Mouse (Mus musculus) fat pad, adult 2 months (tissue): Measurements from ENCODE around the gene Tnrc6b.
"Not testable (repeated sequence)": the region's sequence is repeated elsewhere in the genome, so short reads cannot be mapped to it uniquely, and the experiment has no call there.

Source experiments
- DNase-seq: peaks from one replicate; pipeline ENCODE4 v3.0.0-alpha.2; 2011; ENCODE audit warnings: low read depth, low spot score; ENCODE audit errors: extremely low read depth

Gene Tnrc6b

DNA sequence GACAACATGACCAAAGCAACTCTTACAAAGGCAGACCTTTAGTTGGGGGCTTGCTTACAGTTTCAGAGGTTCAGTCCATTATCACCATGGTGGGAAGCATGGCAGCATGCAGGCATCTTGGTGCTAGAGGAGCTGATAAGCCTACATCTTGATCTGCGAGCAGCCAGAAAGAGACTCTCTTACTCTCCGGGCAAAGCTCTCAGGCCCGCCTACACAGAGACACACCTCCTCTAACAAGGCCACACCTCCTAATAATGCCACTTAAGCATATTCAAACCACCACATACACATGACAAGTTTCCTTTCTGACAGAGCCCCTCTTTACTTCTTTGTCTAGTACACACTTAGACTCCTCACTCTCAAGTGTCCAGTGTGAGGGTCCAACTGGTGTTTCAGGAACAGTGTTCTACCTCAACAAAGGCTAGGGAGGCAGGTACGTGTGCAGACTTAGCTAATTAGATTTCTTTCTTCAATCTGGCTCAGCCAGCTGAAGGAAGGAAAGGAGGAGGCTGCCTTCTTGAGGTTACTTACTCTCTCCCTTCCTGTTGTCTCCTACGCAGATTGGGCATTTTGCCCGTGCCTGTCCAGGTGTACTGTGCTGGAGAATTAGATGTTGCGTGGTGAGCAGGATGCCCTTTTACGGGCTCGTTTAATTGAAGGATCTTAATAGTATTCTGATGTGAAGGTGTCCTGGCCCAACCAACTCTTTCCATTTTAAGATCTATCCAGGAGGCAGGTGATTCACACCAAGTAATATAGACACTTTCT, 128.7 kb downstream of the Tnrc6b start:
- DNase-seq: peak; percentile 58

DNA sequence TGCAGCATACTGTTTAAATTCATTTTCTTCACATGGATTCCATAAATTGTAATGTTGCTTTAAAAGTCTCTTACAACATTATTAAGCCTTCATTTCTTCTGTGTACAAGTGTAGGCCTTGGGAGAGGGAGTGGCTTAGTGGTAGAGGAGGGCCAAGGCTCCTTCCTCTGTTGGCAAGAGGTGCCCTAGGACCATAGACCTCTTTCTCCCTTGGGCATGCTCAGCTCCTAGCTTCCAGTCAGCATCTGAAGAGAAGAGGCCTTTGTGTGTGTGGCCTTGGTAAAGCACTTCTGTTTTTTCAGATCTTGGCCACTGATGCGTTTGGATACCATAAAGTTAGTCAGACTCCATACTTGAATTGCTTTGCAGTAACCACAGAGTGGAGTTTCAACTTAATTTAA, 133.1 kb downstream of the Tnrc6b start:
- no peak for DNase-seq

- no peak for DNase-seq
Observed at GRCm38 (mm10) chr15:80844926-80845325, 133.8 kb downstream of the Tnrc6b start.

- no peak for DNase-seq
Observed at GRCm38 (mm10) chr15:80850004-80850403, 138.9 kb downstream of the Tnrc6b start.

DNA sequence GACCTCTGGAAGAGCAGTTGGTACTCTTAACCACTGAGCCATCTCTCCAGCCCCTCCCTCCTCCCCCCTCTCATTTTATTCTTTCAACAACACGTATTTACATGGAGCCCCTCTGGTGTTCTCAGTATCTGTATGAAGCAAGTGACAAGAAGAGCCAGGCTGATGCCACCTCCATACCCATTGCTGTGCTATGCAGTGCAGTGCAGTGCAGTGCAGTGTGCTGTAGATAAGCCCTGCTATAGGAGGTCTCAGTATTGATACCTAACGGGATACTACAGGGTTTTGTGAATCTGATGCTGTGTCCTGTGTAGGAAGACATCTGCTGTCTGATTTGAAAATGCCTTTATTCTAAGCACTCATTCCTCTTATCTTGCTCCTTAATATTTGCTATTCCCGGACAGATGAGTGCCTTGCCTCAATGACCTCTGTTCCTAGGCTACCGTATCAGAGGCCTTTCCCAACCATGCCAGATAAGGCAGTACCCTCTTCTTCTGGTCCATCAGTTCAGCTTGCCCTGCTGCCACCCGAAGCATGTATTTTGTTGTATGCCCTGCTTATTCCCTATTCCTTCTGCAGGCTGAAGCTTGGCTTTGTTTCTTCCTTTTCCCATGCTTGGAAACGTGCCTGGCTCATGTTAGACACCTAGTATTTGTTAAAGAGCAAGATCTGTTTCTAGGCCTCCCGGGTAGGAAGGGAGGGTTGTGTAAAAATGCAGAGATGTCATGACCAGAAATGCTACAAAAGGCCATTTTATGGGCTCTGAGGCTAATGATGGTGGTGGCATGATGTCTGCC, 139.8 kb downstream of the Tnrc6b start:
- DNase-seq: no peak

DNA sequence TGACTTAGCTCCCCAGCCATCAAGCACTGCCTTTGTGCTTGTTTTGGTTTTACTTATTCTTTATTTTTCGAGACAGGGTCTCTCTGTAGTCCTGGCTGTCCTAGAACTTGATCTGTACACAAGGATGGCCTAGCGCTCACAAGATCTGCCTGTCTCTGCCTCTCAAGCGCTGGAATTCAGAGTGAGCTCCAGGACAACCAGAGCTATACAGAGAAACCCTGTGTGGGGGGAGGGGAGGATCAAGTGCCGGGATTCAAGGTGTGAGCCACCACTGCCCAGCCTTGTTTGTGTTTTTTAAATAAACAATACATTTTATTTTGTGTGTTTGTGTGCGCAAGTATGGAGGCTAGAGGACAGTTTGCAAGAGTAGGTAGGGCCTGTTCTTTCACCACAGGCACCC, 141.0 kb downstream of the Tnrc6b start:
- DNase-seq: no peak

DNA sequence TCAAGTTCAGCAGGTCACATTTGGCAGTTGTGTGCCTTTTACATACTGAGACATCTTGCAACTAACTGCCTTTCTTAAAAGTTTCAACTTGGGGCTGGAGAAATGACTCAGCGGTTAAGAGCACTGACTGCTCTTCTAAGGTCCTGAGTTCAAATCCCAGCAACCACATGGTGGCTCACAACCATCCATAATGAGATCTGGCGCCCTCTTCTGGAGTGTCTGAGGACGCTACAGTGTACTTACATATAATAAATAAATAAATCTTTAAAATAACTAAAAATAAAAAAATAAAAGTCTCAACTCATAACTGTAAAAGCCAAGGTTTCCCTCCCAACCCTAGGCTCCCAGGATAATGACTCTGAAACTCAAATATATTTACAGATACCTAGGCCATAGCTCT, 141.4 kb downstream of the Tnrc6b start:
- not testable (repeated sequence) for DNase-seq

- no peak for DNase-seq
Observed at GRCm38 (mm10) chr15:80859366-80859765, 148.3 kb downstream of the Tnrc6b start.

DNA sequence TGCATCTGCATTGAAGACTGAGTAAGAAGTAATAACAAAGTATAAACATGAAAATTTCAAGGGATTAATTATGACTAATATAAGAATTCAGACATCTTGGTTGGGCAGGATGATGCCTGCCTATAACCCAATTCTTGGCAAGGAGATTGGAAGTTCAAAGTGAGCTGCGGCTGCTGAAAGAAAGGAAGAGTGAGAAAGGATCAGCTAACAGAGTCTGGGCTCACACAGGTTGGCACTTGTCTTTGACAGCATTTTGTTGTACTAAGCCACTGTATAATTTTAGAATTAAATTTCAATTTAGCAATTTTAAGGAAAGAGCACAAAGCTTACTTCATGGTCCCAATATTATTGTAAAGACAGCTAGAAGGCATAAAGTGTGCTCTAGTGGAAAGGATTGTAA, 150.2 kb downstream of the Tnrc6b start:
- no peak for DNase-seq

GRCm38 (mm10) chr15:80862027-80862426, 150.9 kb downstream of the Tnrc6b start:
- no peak for DNase-seq

DNA sequence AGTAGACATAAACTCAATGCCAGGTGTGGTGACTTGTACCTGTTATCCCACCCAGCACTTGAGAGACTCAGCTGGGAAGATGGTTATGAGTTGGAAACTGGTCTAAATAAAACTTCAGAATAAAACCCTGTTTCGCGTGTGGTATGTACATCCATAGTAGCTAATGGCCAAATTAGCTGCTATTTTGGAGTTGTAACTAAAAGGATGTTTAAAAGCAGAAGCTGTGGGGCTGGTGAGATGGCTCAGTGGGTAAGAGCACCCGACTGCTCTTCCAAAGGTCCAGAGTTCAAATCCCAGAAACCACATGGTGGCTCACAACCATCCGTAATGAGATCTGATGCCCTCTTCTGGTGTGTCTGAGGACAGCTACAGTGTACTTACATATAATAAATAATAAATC, 157.5 kb downstream of the Tnrc6b start:
- DNase-seq: not testable (repeated sequence)

- DNase-seq: no peak
Observed at GRCm38 (mm10) chr15:80874726-80875125, 163.6 kb downstream of the Tnrc6b start.

- DNase-seq: peak; percentile 33
Observed at GRCm38 (mm10) chr15:80876231-80876630, 165.1 kb downstream of the Tnrc6b start.

- DNase-seq: no peak
Observed at GRCm38 (mm10) chr15:80884095-80884494, 173.0 kb downstream of the Tnrc6b start.

- no peak for DNase-seq
Observed at GRCm38 (mm10) chr15:80886361-80887156, 175.4 kb downstream of the Tnrc6b start.

DNA sequence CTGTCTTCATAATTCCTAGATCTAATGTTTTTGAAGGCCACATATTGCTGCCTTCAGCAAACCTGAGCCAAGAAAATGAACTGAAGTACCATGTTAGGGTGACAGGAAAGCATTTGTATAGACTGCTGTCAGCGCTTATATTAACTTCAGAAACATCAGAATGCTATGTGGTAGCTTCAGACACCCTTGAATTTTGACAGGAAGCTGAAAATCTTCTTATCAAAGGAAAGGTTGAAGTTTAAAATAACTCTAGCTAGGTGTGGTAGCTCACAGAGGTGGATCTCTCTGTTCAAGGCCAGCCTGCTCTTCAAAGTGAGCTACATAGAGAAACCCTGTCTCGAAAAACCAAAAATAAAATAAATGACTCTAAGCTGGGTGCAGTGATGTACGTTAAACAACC, 181.2 kb downstream of the Tnrc6b start:
- no peak for DNase-seq

GRCm38 (mm10) chr15:80896741-80897140, 185.6 kb downstream of the Tnrc6b start:
- DNase-seq: no peak

DNA sequence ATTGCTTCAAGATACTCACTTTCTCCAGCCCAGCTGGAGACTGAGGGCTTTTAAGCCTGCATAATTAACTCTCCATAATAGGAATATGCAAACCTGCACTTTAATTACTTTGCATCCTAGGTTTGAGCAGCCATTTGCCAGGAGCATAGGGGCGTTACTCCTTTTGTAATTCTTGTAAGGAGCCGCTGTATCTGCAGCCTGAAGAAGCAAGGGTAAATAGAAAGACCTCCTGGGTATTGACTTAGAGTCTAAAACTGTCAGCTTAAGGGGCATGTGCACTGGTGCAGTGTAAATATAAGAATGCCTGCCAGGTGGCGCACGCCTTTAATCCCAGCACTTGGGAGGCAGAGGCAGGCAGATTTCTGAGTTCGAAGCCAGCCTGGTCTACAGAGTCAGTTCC, 186.8 kb downstream of the Tnrc6b start:
- no peak for DNase-seq

DNA sequence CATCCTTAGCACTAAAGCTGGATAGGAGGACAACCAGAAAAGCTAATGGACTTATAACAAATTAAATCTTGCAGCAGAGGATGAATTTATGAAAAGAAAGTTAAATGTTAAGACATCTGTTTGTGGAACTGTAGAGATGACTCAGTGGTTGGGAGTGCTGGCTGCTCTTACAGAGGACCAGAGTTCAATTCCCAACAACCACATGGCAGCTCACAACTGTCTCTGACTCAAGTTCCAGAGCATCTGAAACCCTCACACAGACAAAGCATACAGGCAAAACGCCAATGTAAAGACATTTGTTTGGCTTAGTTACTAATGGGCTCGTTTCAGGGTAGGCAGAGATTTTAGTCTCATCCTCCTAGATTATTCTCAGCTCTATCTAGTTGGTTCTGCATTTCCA, 188.7 kb downstream of the Tnrc6b start:
- DNase-seq: no peak

GRCm38 (mm10) chr15:80901806-80902513, 190.8 kb downstream of the Tnrc6b start:
- peak; percentile 83 for DNase-seq

DNA sequence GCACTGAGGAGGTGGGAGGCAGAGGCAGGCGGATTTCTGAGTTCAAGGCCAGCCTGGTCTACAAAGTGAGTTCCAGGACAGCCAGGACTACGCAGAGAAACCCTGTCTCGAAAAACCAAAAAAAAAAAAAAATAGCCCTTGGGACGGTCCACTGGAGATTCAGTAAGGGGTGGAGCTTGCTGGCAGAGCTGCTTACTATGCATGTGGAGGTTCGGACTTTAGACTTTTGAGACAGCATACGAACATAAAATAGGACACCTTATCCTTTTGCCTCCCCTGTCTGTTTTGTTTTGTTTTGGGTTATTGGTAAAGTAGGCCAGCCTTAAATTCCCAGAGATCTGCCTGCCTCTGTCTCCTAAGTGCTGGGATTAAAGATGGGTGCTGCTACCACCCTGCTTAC, 193.7 kb downstream of the Tnrc6b start:
- not testable (repeated sequence) for DNase-seq
